Comparison of ENCODE assay signal across 11 mouse cellular contexts in genomic region chr7:133669071-133669470, GRCm38 (mm10). TPM values are rescaled to one million over a fixed set of nuclear protein-coding genes. Genes with fewer than 3 reads are reported as not detected.
A peak's percentile ranks its signal among the peaks of the same experiment; 100 is the strongest.
DNase-seq lines count a peak whose midpoint lies in the region; ATAC-seq and TF ChIP-seq lines count a peak whose summit lies in the region.
"Had no signal": no experiment of that assay in that cellular context is flagged by ENCODE, and none has a peak within 500 bp of the region (broad histone marks: within the 10 kb centered on the region; RNA-seq: fewer than 3 reads in every experiment).

No protein-coding gene starts in this region.

- H3K9me3 ChIP-seq in forebrain, postnatal 0 days (ENCODE audit: low read length) = no peaks in the 10 kb centered on the region
- no peaks in the 10 kb centered on the region for H3K9me3 ChIP-seq in forebrain, embryonic 16.5 days (ENCODE audit: control insufficient read depth, low read length)
- H3K9me3 ChIP-seq in liver, embryonic 14.5 days (ENCODE audit: control insufficient read depth, low read length) = no peaks in the 10 kb centered on the region
- H3K9me3 ChIP-seq: liver, embryonic 13.5 days; neural tube, embryonic 12.5 days had no signal

- 91% methylated on average over 1 of the region's 1 CpGs for WGBS in forebrain, postnatal 0 days
- 95% methylated on average over 1 of the region's 1 CpGs for WGBS in forebrain, embryonic 16.5 days
- 74% methylated on average over 1 of the region's 1 CpGs for WGBS in liver, embryonic 14.5 days (ENCODE audit: insufficient replicate concordance)

- ATAC-seq in forebrain, postnatal 0 days = no peak
- no peak for ATAC-seq in forebrain, embryonic 16.5 days
- ATAC-seq in liver, embryonic 14.5 days (ENCODE audit: insufficient read depth) = no peak
- peak; percentile 42; the same call in 1 of the 2 replicates for ATAC-seq in common myeloid progenitor, adult 5-6 weeks (replicated peaks; ENCODE audit: low read depth, poor library complexity, severe bottlenecking)

- H3K9ac ChIP-seq in forebrain, postnatal 0 days = no peak overlapping the region
- no peak overlapping the region for H3K9ac ChIP-seq in forebrain, embryonic 16.5 days (replicated peaks; ENCODE audit: low read depth, low read length)
- H3K9ac ChIP-seq in liver, embryonic 14.5 days (replicated peaks) = no peak overlapping the region
- H3K9ac ChIP-seq: liver, embryonic 13.5 days; neural tube, embryonic 12.5 days had no signal

- peak; percentile 73 for TF ChIP-seq CTCF in forebrain, postnatal 0 days (IDR thresholded peaks at IDR 0.05; ENCODE audit: low read depth)
- TF ChIP-seq CTCF in liver, embryonic 14.5 days (IDR thresholded peaks at IDR 0.05; ENCODE audit: low read depth) = peak; percentile 61

- no peak overlapping the region for H3K27ac ChIP-seq in forebrain, postnatal 0 days (ENCODE audit: low read depth, low read length)
- no peak overlapping the region for H3K27ac ChIP-seq in forebrain, embryonic 16.5 days (ENCODE audit: low read length)
- no peak overlapping the region for H3K27ac ChIP-seq in liver, embryonic 14.5 days
- H3K27ac ChIP-seq: liver, embryonic 13.5 days; neural tube, embryonic 12.5 days had no signal

- TF ChIP-seq EP300 in liver, embryonic 14.5 days (IDR thresholded peaks at IDR 0.05; ENCODE audit: low read depth) = no peak

- no peaks in the 10 kb centered on the region for H3K4me1 ChIP-seq in forebrain, postnatal 0 days (ENCODE audit: insufficient read depth)
- H3K4me1 ChIP-seq in forebrain, embryonic 16.5 days (replicated peaks; ENCODE audit: control insufficient read depth, insufficient read depth, low read length) = no peaks in the 10 kb centered on the region
- no peaks in the 10 kb centered on the region for H3K4me1 ChIP-seq in liver, embryonic 14.5 days (replicated peaks; ENCODE audit: control insufficient read depth in 2 of 2, insufficient read depth in 2 of 2, low read length in 1 of 2)
- H3K4me1 ChIP-seq: liver, embryonic 13.5 days; neural tube, embryonic 12.5 days had no signal

- H3K27me3 ChIP-seq in forebrain, postnatal 0 days (ENCODE audit: insufficient read depth, low read length) = no peaks in the 10 kb centered on the region
- no peaks in the 10 kb centered on the region for H3K27me3 ChIP-seq in forebrain, embryonic 16.5 days (replicated peaks; ENCODE audit: control insufficient read depth, insufficient read depth, low read length)
- no peaks in the 10 kb centered on the region for H3K27me3 ChIP-seq in liver, embryonic 14.5 days (ENCODE audit: control insufficient read depth, insufficient read depth, low read length)
- H3K27me3 ChIP-seq: liver, embryonic 13.5 days; neural tube, embryonic 12.5 days had no signal

- H3K4me2 ChIP-seq in forebrain, postnatal 0 days (ENCODE audit: low read depth) = no peak overlapping the region
- no peak overlapping the region for H3K4me2 ChIP-seq in forebrain, embryonic 16.5 days (ENCODE audit: low read length)
- H3K4me2 ChIP-seq in liver, embryonic 14.5 days (ENCODE audit: low read depth) = no peak overlapping the region
- H3K4me2 ChIP-seq: heart, embryonic 11.5 days; liver, embryonic 13.5 days; neural tube, embryonic 12.5 days had no signal

- peak; percentile 32 for DNase-seq in forebrain, postnatal 0 days
- no peak for DNase-seq in liver, embryonic 14.5 days (ENCODE audit: low read depth in 3 of 3, low spot score in 3 of 3)
- no peak for DNase-seq in liver
- peak; percentile 44 for DNase-seq in CD4-positive, CD25-positive, alpha-beta regulatory T cell, adult 2 months (ENCODE audit: low read depth, low spot score)
- DNase-seq in right cerebral cortex, adult 2 months (ENCODE audit: low spot score in 2 of 2) = no peak
- DNase-seq in adrenal gland, postnatal 36 days = no peak
- DNase-seq: liver, embryonic 13.5 days had no signal

- peaks cover 80% of the 10 kb centered on the region for H3K36me3 ChIP-seq in forebrain, postnatal 0 days (ENCODE audit: insufficient read depth)
- peaks cover 22% of the 10 kb centered on the region for H3K36me3 ChIP-seq in forebrain, embryonic 16.5 days (ENCODE audit: control insufficient read depth, insufficient read depth)
- peaks cover 60% of the 10 kb centered on the region for H3K36me3 ChIP-seq in liver, embryonic 14.5 days (replicated peaks; ENCODE audit: control insufficient read depth, insufficient read depth, low read depth)

- no peak overlapping the region for H3K4me3 ChIP-seq in forebrain, postnatal 0 days (ENCODE audit: low read depth, low read length)
- no peak overlapping the region for H3K4me3 ChIP-seq in forebrain, embryonic 16.5 days (replicated peaks; ENCODE audit: low read length)
- no peak overlapping the region for H3K4me3 ChIP-seq in liver, embryonic 14.5 days (ENCODE audit: insufficient read depth in 1 of 2, low read depth in 2 of 2, low read length in 2 of 2)
- H3K4me3 ChIP-seq: liver, embryonic 13.5 days; neural tube, embryonic 12.5 days had no signal

RNA-seq across cellular contexts. Expression of gene Mmp21, which starts 10.8 kb away (rescaled TPM):
- 0.23 TPM in 1 of 2 replicates, not detected in the other for total RNA-seq in forebrain, postnatal 0 days (2014; rRNA removed)
- polyA plus RNA-seq in forebrain, postnatal 0 days (2015; fragmentation: Nextera tagmentation; extraction: Ambion mirVana) = not detected in 2 replicates
- polyA plus RNA-seq in forebrain, embryonic 16.5 days (2015; fragmentation: Nextera tagmentation; extraction: Ambion mirVana) = 0.16 TPM in 1 of 2 replicates, not detected in the other
- polyA plus RNA-seq in liver, embryonic 14.5 days (2012; rRNA removed) = 0.04 and 0.08 TPM in 2 replicates
- not detected in 2 replicates for polyA plus RNA-seq in liver, embryonic 14.5 days (2014; fragmentation: Nextera tagmentation; extraction: Ambion mirVana)
- total RNA-seq in common myeloid progenitor, adult 5-6 weeks (2017) = not detected in 2 replicates
- not detected for total RNA-seq in adrenal gland, postnatal 36 days (2021)
- polyA plus RNA-seq: neural tube, embryonic 12.5 days had no signal

RNA-seq across cellular contexts. Expression of gene Edrf1, which starts 31.7 kb away (rescaled TPM):
- total RNA-seq in forebrain, postnatal 0 days (2014; rRNA removed) = 27.8 and 29.5 TPM in 2 replicates
- polyA plus RNA-seq in forebrain, postnatal 0 days (2015; fragmentation: Nextera tagmentation; extraction: Ambion mirVana) = 5.8 and 10.5 TPM in 2 replicates
- polyA plus RNA-seq in forebrain, embryonic 16.5 days (2015; fragmentation: Nextera tagmentation; extraction: Ambion mirVana) = 25.0 and 29.7 TPM in 2 replicates
- polyA plus RNA-seq in liver, embryonic 14.5 days (2012; rRNA removed) = 6.2 and 9.8 TPM in 2 replicates
- 8.7 and 12.9 TPM in 2 replicates for polyA plus RNA-seq in liver, embryonic 14.5 days (2014; fragmentation: Nextera tagmentation; extraction: Ambion mirVana)
- total RNA-seq in common myeloid progenitor, adult 5-6 weeks (2017) = 31.3 and 35.5 TPM in 2 replicates
- total RNA-seq in adrenal gland, postnatal 36 days (2021) = 10 to 100 TPM; 15.0 to 19.7 TPM

RNA-seq across cellular contexts. Expression of gene Bccip, which starts 40.1 kb away (rescaled TPM):
- 31.8 and 40.7 TPM in 2 replicates for total RNA-seq in forebrain, postnatal 0 days (2014; rRNA removed)
- 100.0 and 102 TPM in 2 replicates for polyA plus RNA-seq in forebrain, postnatal 0 days (2015; fragmentation: Nextera tagmentation; extraction: Ambion mirVana)
- polyA plus RNA-seq in forebrain, embryonic 16.5 days (2015; fragmentation: Nextera tagmentation; extraction: Ambion mirVana) = 110 and 115 TPM in 2 replicates
- polyA plus RNA-seq in liver, embryonic 14.5 days (2012; rRNA removed) = 35.0 and 55.4 TPM in 2 replicates
- polyA plus RNA-seq in liver, embryonic 14.5 days (2014; fragmentation: Nextera tagmentation; extraction: Ambion mirVana) = 78.5 and 87.7 TPM in 2 replicates
- total RNA-seq in common myeloid progenitor, adult 5-6 weeks (2017) = 130 and 142 TPM in 2 replicates
- total RNA-seq in adrenal gland, postnatal 36 days (2021) = 10 to 100 TPM; 61.7 to 64.2 TPM

RNA-seq across cellular contexts. Expression of gene Uros, which starts 40.8 kb away (rescaled TPM):
- total RNA-seq in forebrain, postnatal 0 days (2014; rRNA removed) = 35.7 and 38.2 TPM in 2 replicates
- 38.7 and 42.0 TPM in 2 replicates for polyA plus RNA-seq in forebrain, postnatal 0 days (2015; fragmentation: Nextera tagmentation; extraction: Ambion mirVana)
- polyA plus RNA-seq in forebrain, embryonic 16.5 days (2015; fragmentation: Nextera tagmentation; extraction: Ambion mirVana) = 51.5 and 57.6 TPM in 2 replicates
- 162 and 175 TPM in 2 replicates for polyA plus RNA-seq in liver, embryonic 14.5 days (2012; rRNA removed)
- polyA plus RNA-seq in liver, embryonic 14.5 days (2014; fragmentation: Nextera tagmentation; extraction: Ambion mirVana) = 184 and 195 TPM in 2 replicates
- 21.7 and 37.6 TPM in 2 replicates for total RNA-seq in common myeloid progenitor, adult 5-6 weeks (2017)
- total RNA-seq in adrenal gland, postnatal 36 days (2021) = 10 to 100 TPM; 13.3 to 16.1 TPM

Comparison
In these comparisons a context has a peak if more than half of its experiments do, and no peak if none do; other contexts are left out.
1. DNase-seq: peak in forebrain, postnatal 0 days (single experiment) and CD4-positive, CD25-positive, alpha-beta regulatory T cell, adult 2 months (single experiment); none in liver, embryonic 14.5 days (0 of 3), liver (single experiment), right cerebral cortex, adult 2 months (0 of 2) and adrenal gland, postnatal 36 days (0 of 2).